Mouse (Mus musculus) thymus, adult 2 months (tissue): ENCODE measurements around the gene Mogat2.

Source experiments
- CTCF ChIP-seq: fragments of 200-500 bp; IDR thresholded peaks from 2 replicates; pipeline ENCODE4 v1.5.1; 2012; ENCODE audit warnings: mild to moderate bottlenecking, control low read depth, low read length, moderate library complexity, borderline replicate concordance; ENCODE audit not compliant: control insufficient read depth, poor library complexity, insufficient read depth; ENCODE audit errors: extremely low read depth
- POLR2A ChIP-seq: fragments of 200-500 bp; IDR thresholded peaks from 2 replicates; pipeline ENCODE4 v1.6.1; 2012; ENCODE audit warnings: mild to moderate bottlenecking, low read length, control low read depth, moderate library complexity; ENCODE audit not compliant: control insufficient read depth, poor library complexity, insufficient read depth; ENCODE audit errors: extremely low read depth

DNA sequence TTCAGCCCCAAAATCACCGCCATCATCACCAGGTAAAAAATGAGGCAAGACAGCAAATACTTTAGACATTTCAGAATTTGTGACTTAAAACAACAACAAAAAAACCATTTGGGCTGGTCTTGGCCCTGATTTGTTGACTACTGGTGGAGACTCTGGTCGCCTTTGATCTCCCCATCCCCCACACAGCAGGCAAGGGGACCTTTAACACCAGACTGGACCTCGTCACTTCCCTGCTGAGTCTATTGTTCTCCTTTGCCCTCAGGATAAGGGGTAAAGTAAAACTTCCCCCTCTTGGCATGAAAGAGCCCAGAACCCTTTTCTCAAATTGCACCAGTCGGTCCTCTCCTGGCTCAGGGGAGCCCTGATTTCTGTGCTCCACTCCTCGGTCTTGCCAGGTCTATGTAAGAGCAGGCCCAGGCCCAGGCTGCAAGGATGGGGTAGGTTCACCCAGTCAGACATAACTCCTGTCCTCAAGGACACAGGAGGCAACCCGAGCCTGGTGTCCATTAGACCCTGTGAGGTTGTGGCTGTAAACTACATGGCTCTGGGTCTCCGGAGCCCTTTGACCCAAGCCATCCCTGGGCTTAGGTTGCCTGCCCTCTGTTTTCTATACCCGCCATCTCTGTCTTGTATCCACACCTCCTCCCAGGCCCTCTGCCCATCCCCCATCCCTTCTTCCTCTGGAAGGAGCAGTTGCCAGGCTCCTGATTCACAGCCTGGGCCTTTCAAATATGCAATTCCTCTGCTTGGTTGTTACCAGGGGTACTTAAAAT is 1.3 kb downstream of the Mogat2 start:
- no peak for TF ChIP-seq CTCF
- no peak for TF ChIP-seq POLR2A
